Mouse (Mus musculus) embryonic fibroblast, embryonic 13.5 days (primary cell): ENCODE results near the gene Plxdc2. TPM values are rescaled to one million over a fixed set of nuclear protein-coding genes. Genes with fewer than 3 reads are reported as not detected.

Experiments
- H3K27ac ChIP-seq: 2 replicates; pipeline ENCODE4 v1.5.1; 2012; ENCODE audit warnings: low read length, control low read depth, inconsistent platforms; ENCODE audit not compliant: insufficient read depth
- H3K4me1 ChIP-seq: 2 replicates; pipeline ENCODE4 v1.6.1; 2011; ENCODE audit warnings: low read length; ENCODE audit not compliant: control insufficient read depth, insufficient read depth
- H3K4me3 ChIP-seq: 2 replicates; pipeline ENCODE4 v1.5.1; 2011; ENCODE audit warnings: mild to moderate bottlenecking, control low read depth, low read length; ENCODE audit not compliant: insufficient read depth
- CTCF ChIP-seq: IDR thresholded peaks from 2 replicates; pipeline ENCODE4 v1.5.1; 2011; ENCODE audit warnings: mild to moderate bottlenecking, control low read depth, low read length, moderate library complexity, borderline replicate concordance; ENCODE audit not compliant: insufficient read depth
- POLR2A ChIP-seq: IDR thresholded peaks from 2 replicates; pipeline ENCODE4 v1.6.1; 2011; ENCODE audit warnings: low read depth, mild to moderate bottlenecking, control low read depth, low read length, moderate library complexity
- polyA plus RNA-seq: library from polyadenylated mRNA; stranded (reverse); fragments of >200 nt; gene quantifications from 2 replicates; pipeline ENCODE4 v1.2.4, GENCODE M21; 2011; ENCODE audit warnings: low read depth; ENCODE audit not compliant: missing spikeins, insufficient read length

The Plxdc2 gene
- polyA plus RNA-seq, 1 experiment, result 121 TPM

- no peak overlapping the region for H3K4me3 ChIP-seq
- H3K4me1 ChIP-seq, result peaks cover 14% of the 10 kb centered on the region
- TF ChIP-seq POLR2A (no peak), CTCF (no peak)
- H3K27ac ChIP-seq, result peak overlapping the region; percentile 95
Measured at GRCm38 (mm10) chr2:16406508-16406907, 50.4 kb downstream of the Plxdc2 start.

GRCm38 (mm10) chr2:16414340-16414976, 58.4 kb downstream of the Plxdc2 start:
- Histone ChIP-seq H3K4me3 (no peak overlapping the region), H3K4me1 (no peaks in the 10 kb centered on the region), H3K27ac (no peak overlapping the region)
- TF ChIP-seq POLR2A, result no peak
- no peak for TF ChIP-seq CTCF

- Histone ChIP-seq H3K4me3 (no peak overlapping the region), H3K4me1 (peaks cover 6% of the 10 kb centered on the region; the same call in 1 of the 2 replicates), H3K27ac (no peak overlapping the region)
- TF ChIP-seq CTCF, result no peak
- TF ChIP-seq POLR2A, result no peak
Measured at GRCm38 (mm10) chr2:16439030-16439429, 82.9 kb downstream of the Plxdc2 start.

- H3K4me3 ChIP-seq, result no peak overlapping the region
- H3K27ac ChIP-seq, result no peak overlapping the region
- TF ChIP-seq POLR2A, result no peak
- no peak for TF ChIP-seq CTCF
- H3K4me1 ChIP-seq, result peaks cover 6% of the 10 kb centered on the region; the same call in 1 of the 2 replicates
Measured at GRCm38 (mm10) chr2:16442643-16443042, 86.5 kb downstream of the Plxdc2 start.

- H3K27ac ChIP-seq, result no peak overlapping the region
- TF ChIP-seq POLR2A (no peak), CTCF (no peak)
Measured at GRCm38 (mm10) chr2:16447936-16448335, 91.8 kb downstream of the Plxdc2 start.

GRCm38 (mm10) chr2:16450838-16451665, 94.9 kb downstream of the Plxdc2 start:
- H3K4me1 ChIP-seq, result peaks cover 9% of the 10 kb centered on the region

More at GRCm38 (mm10) chr2:16447936-16448335, 91.8 kb downstream of the Plxdc2 start:
- no peak overlapping the region for H3K4me3 ChIP-seq
- peaks cover 5% of the 10 kb centered on the region for H3K4me1 ChIP-seq

GRCm38 (mm10) chr2:16451666-16452009, 95.5 kb downstream of the Plxdc2 start:
- Histone ChIP-seq H3K27ac (peak overlapping the region; percentile 100), H3K4me1 (peaks cover 9% of the 10 kb centered on the region), H3K4me3 (no peak overlapping the region)
- TF ChIP-seq CTCF (no peak), POLR2A (no peak)

More at GRCm38 (mm10) chr2:16450838-16451665, 94.9 kb downstream of the Plxdc2 start:
- Histone ChIP-seq H3K4me3 (no peak overlapping the region), H3K27ac (peak overlapping the region; percentile 100)
- TF ChIP-seq POLR2A (peak; percentile 36; the same call in 1 of the 2 replicates), CTCF (no peak)

- TF ChIP-seq CTCF, result no peak
- no peak for TF ChIP-seq POLR2A
- Histone ChIP-seq H3K27ac (peak overlapping the region; percentile 100), H3K4me1 (peaks cover 9% of the 10 kb centered on the region), H3K4me3 (no peak overlapping the region)
Measured at GRCm38 (mm10) chr2:16452080-16452479, 96.0 kb downstream of the Plxdc2 start.

- H3K4me1 ChIP-seq, result peaks cover 10% of the 10 kb centered on the region
- H3K27ac ChIP-seq, result peak overlapping the region; percentile 70
- TF ChIP-seq CTCF (no peak), POLR2A (no peak)
- no peak overlapping the region for H3K4me3 ChIP-seq
Measured at GRCm38 (mm10) chr2:16456264-16456780, 100.2 kb downstream of the Plxdc2 start.

- Histone ChIP-seq H3K4me3 (no peak overlapping the region), H3K4me1 (peaks cover 10% of the 10 kb centered on the region), H3K27ac (peak overlapping the region; percentile 32; the same call in 1 of the 2 replicates)
- TF ChIP-seq POLR2A (no peak), CTCF (no peak)
Measured at GRCm38 (mm10) chr2:16459490-16459889, 103.4 kb downstream of the Plxdc2 start.
